Mouse (Mus musculus): ENCODE results near the gene Tead1. TPM values are rescaled to one million over a fixed set of nuclear protein-coding genes. Genes with fewer than 3 reads are reported as not detected.
A peak's percentile ranks its signal among the peaks of the same experiment; 100 is the strongest.

The Tead1 gene
- polyA plus RNA-seq, 1 experiment from 2014 or later: 2.1 TPM

- Histone ChIP-seq H3K27me3 (ENCODE audit: insufficient read depth, low read length) (no peaks in the 10 kb centered on the region), H3K9me3 (ENCODE audit: low read length) (no peaks in the 10 kb centered on the region), H3K4me3 (ENCODE audit: low read depth, low read length) (no peak overlapping the region), H3K27ac (ENCODE audit: low read depth) (no peak overlapping the region), H3K36me3 (replicated peaks; ENCODE audit: insufficient read depth, low read length) (no peaks in the 10 kb centered on the region), H3K4me2 (ENCODE audit: low read depth, low read length) (no peak overlapping the region), H3K4me1 (ENCODE audit: insufficient read depth) (0 out of 2 replicates have a peak, but pooled peaks cover 7% of the 10 kb centered on the region), H3K9ac (replicated peaks) (no peak overlapping the region)
- 64% methylated on average over 10 of the region's 10 CpGs for WGBS (ENCODE audit: insufficient replicate concordance)
- no peak for TF ChIP-seq EP300 (IDR thresholded peaks at IDR 0.05; ENCODE audit: low read depth)
- TF ChIP-seq CTCF (IDR thresholded peaks at IDR 0.05; ENCODE audit: low read depth): no peak
- ATAC-seq (0 out of 2 replicates have a peak, but pooled peaks have one; percentile 26), DNase-seq (no peak)
Observed at GRCm38 (mm10) chr7:112693566-112693965, 14.4 kb downstream of the Tead1 start.

DNA sequence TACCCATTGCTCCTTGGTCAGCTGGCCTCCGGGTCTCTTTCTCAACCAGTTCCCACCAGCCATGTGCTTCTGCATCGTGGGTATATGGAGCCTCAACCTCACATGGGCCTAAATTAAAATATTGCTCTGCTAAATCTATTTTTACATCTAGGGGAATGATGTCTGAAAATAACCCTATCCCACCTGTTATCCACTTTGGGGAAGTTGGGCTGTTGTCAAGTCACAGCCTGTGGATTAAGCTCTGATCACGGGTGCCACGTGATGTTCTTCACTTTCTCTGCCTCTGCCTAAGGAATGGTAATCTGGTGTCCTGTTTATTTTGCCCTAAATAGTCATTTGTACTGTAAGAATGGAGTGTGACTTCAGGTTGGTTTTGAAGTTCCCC lies 17.7 kb downstream of the Tead1 start:
- ATAC-seq (no peak), DNase-seq (no peak)
- TF ChIP-seq EP300 (IDR thresholded peaks at IDR 0.05; ENCODE audit: low read depth) (no peak), CTCF (IDR thresholded peaks at IDR 0.05; ENCODE audit: low read depth) (no peak)
- Histone ChIP-seq H3K36me3 (replicated peaks; ENCODE audit: insufficient read depth, low read length) (no peaks in the 10 kb centered on the region), H3K27ac (ENCODE audit: low read depth) (no peak overlapping the region), H3K4me2 (ENCODE audit: low read depth, low read length) (no peak overlapping the region), H3K4me1 (ENCODE audit: insufficient read depth) (peaks cover 9% of the 10 kb centered on the region; the same call in 1 of the 2 replicates), H3K9me3 (ENCODE audit: low read length) (no peaks in the 10 kb centered on the region), H3K9ac (replicated peaks) (no peak overlapping the region), H3K27me3 (ENCODE audit: insufficient read depth, low read length) (no peaks in the 10 kb centered on the region), H3K4me3 (ENCODE audit: low read depth, low read length) (no peak overlapping the region)
- 25% methylated on average over 4 of the region's 4 CpGs for WGBS (ENCODE audit: insufficient replicate concordance)

- H3K27ac ChIP-seq (ENCODE audit: low read depth): peak overlapping the region; percentile 75
- H3K9ac ChIP-seq (replicated peaks): no peak overlapping the region
- H3K9me3 ChIP-seq (ENCODE audit: low read length): no peaks in the 10 kb centered on the region
- ATAC-seq (peak; percentile 49; the same call in 1 of the 2 replicates), DNase-seq (peak; percentile 24)
- H3K27me3 ChIP-seq (ENCODE audit: insufficient read depth, low read length): no peaks in the 10 kb centered on the region
- 14% methylated on average over 10 of the region's 10 CpGs for WGBS (ENCODE audit: insufficient replicate concordance)
- TF ChIP-seq CTCF (IDR thresholded peaks at IDR 0.05; ENCODE audit: low read depth) (no peak), EP300 (IDR thresholded peaks at IDR 0.05; ENCODE audit: low read depth) (no peak)
- H3K4me3 ChIP-seq (ENCODE audit: low read depth, low read length): no peak overlapping the region
- no peaks in the 10 kb centered on the region for H3K36me3 ChIP-seq (replicated peaks; ENCODE audit: insufficient read depth, low read length)
- H3K4me1 ChIP-seq (ENCODE audit: insufficient read depth): peaks cover 9% of the 10 kb centered on the region; the same call in 1 of the 2 replicates
- H3K4me2 ChIP-seq (ENCODE audit: low read depth, low read length): peak overlapping the region; percentile 19; the same call in 1 of the 2 replicates
Observed at GRCm38 (mm10) chr7:112697162-112697841, 18.2 kb downstream of the Tead1 start.

- no peak overlapping the region for H3K4me2 ChIP-seq (ENCODE audit: low read depth, low read length)
- ATAC-seq (no peak), DNase-seq (no peak)
- no peak overlapping the region for H3K27ac ChIP-seq (ENCODE audit: low read depth)
- H3K36me3 ChIP-seq (replicated peaks; ENCODE audit: insufficient read depth, low read length): no peaks in the 10 kb centered on the region
- H3K27me3 ChIP-seq (ENCODE audit: insufficient read depth, low read length): no peaks in the 10 kb centered on the region
- 51% methylated on average over 5 of the region's 5 CpGs for WGBS (ENCODE audit: insufficient replicate concordance)
- no peaks in the 10 kb centered on the region for H3K9me3 ChIP-seq (ENCODE audit: low read length)
- H3K9ac ChIP-seq (replicated peaks): no peak overlapping the region
- H3K4me3 ChIP-seq (ENCODE audit: low read depth, low read length): no peak overlapping the region
- H3K4me1 ChIP-seq (ENCODE audit: insufficient read depth): peaks cover 9% of the 10 kb centered on the region; the same call in 1 of the 2 replicates
- TF ChIP-seq CTCF (IDR thresholded peaks at IDR 0.05; ENCODE audit: low read depth) (no peak), EP300 (IDR thresholded peaks at IDR 0.05; ENCODE audit: low read depth) (no peak)
Observed at GRCm38 (mm10) chr7:112700082-112700481, 21.0 kb downstream of the Tead1 start.

GRCm38 (mm10) chr7:112703341-112703740 lies 24.2 kb downstream of the Tead1 start:
- 57% methylated on average over 4 of the region's 4 CpGs for WGBS (ENCODE audit: insufficient replicate concordance)

GRCm38 (mm10) chr7:112705870-112706269 lies 26.8 kb downstream of the Tead1 start:
- DNase-seq (no peak), ATAC-seq (no peak)
- Histone ChIP-seq H3K4me2 (ENCODE audit: low read depth, low read length) (no peak overlapping the region), H3K9me3 (ENCODE audit: low read length) (no peaks in the 10 kb centered on the region), H3K27ac (ENCODE audit: low read depth) (no peak overlapping the region), H3K4me1 (ENCODE audit: insufficient read depth) (no peaks in the 10 kb centered on the region; the same call in 1 of the 2 replicates), H3K4me3 (ENCODE audit: low read depth, low read length) (no peak overlapping the region), H3K27me3 (ENCODE audit: insufficient read depth, low read length) (no peaks in the 10 kb centered on the region), H3K36me3 (replicated peaks; ENCODE audit: insufficient read depth, low read length) (no peaks in the 10 kb centered on the region), H3K9ac (replicated peaks) (no peak overlapping the region)
- WGBS (ENCODE audit: insufficient replicate concordance): 35% methylated on average over 9 of the region's 9 CpGs
- no peak for TF ChIP-seq CTCF (IDR thresholded peaks at IDR 0.05; ENCODE audit: low read depth)
- TF ChIP-seq EP300 (IDR thresholded peaks at IDR 0.05; ENCODE audit: low read depth): no peak

More at GRCm38 (mm10) chr7:112703341-112703740, 24.2 kb downstream of the Tead1 start:
- Histone ChIP-seq H3K4me3 (ENCODE audit: low read depth, low read length) (no peak overlapping the region), H3K27ac (ENCODE audit: low read depth) (no peak overlapping the region), H3K9me3 (ENCODE audit: low read length) (no peaks in the 10 kb centered on the region), H3K9ac (replicated peaks) (no peak overlapping the region), H3K27me3 (ENCODE audit: insufficient read depth, low read length) (no peaks in the 10 kb centered on the region), H3K4me1 (ENCODE audit: insufficient read depth) (peaks cover 4% of the 10 kb centered on the region; the same call in 1 of the 2 replicates), H3K4me2 (ENCODE audit: low read depth, low read length) (no peak overlapping the region), H3K36me3 (replicated peaks; ENCODE audit: insufficient read depth, low read length) (no peaks in the 10 kb centered on the region)
- ATAC-seq (no peak), DNase-seq (no peak)
- TF ChIP-seq EP300 (IDR thresholded peaks at IDR 0.05; ENCODE audit: low read depth): no peak
- TF ChIP-seq CTCF (IDR thresholded peaks at IDR 0.05; ENCODE audit: low read depth): no peak

All from liver, postnatal 0 days (tissue).